Mouse (Mus musculus) adrenal gland, postnatal 4 days (tissue): ENCODE measurements around the gene Gm28230. TPM values are rescaled to one million over a fixed set of nuclear protein-coding genes. Genes with fewer than 3 reads are reported as not detected.

ENCODE experiments used
- DNase-seq, 2 experiments: peaks; one replicate each; pipeline ENCODE4 v3.0.0; 2021 to 2022; ENCODE audit warnings: low spot score in 2 of 2, mixed read lengths in 2 of 2
- total RNA-seq, 2 experiments: library from RNA; stranded (reverse); gene quantifications; 2 replicates each; pipeline ENCODE4 v1.2.3; 2021

Gm28230 gene
- total RNA-seq, 2 experiments from 2014 or later: 1.4 to 3.7 TPM

DNA sequence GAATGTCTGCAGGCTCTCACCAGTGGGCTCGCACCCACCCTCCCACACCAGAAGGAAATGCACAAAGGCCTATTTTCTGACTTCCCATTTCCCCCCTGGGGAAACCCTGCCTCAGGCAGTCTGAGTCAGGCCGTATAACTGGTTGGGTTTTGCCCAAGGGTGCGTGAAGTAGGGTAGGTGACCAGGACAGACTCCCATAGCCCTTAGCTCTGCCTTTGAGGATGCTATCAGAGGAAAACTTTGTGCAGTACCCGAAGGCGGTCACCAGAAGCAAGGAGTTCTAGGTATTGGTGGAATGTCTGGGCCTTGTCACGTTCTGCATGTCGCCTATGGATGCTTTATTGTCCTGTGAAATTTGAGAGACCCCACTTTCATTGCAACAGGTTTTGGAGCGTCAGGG lies 3.6 kb upstream of the Gm28230 start:
- no peak for DNase-seq

GRCm38 (mm10) chr2:74724244-74725015 lies 2.1 kb upstream of the Gm28230 start:
- DNase-seq: no peak

DNA sequence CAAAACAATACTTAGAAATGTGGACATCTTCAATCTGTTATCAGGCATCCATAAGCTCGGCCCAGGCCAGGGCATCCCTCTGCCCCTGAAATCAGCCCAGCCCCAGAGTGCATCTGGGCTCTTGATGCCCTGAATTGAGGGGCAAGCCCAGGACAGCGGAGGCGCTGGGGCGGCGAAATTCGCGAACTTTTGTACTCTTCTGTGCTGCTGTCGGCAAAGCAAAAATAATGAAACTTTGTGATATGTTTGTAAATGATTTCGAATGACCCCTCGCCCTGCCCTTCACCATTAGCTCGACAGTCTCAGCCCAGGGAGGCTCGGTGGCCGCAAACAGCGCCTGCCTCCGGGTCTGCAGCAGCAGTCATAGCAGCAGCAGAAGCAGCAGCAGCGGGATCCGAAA lies 1.4 kb upstream of the Gm28230 start:
- DNase-seq: no peak

GRCm38 (mm10) chr2:74726973-74727639 lies 578 bp downstream of the Gm28230 start:
- DNase-seq: no peak

DNA sequence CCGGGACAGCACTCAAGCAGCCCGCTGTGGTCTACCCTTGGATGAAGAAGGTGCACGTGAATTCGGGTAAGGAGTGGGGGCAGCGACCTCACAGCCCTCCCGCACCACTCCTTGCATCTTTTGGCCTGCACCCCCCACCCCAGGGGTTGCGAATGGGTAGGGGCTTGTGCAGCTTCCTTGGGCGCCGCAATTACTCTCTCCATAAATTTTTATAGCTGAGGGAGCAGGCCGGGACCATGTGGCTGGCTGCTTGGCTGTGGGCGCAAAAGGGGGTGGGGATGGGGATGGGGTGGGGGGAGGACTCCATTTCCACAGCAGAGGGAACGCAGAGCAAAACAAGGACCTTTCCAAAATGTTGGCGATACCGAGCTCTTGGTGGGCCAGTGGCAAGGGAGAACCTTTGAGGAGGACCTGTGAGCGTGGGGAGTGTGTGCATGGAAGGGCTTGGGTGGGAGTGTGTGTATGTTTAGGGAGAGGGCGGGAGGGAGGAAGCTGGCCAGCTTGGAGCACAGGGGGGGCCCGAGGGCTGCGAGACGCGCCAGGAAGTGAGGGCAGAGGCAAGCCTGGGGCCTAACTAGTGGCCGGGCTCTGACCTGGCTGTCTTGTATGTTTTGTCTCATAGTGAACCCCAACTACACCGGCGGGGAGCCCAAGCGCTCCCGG lies 1.2 kb downstream of the Gm28230 start:
- DNase-seq: no peak

DNA sequence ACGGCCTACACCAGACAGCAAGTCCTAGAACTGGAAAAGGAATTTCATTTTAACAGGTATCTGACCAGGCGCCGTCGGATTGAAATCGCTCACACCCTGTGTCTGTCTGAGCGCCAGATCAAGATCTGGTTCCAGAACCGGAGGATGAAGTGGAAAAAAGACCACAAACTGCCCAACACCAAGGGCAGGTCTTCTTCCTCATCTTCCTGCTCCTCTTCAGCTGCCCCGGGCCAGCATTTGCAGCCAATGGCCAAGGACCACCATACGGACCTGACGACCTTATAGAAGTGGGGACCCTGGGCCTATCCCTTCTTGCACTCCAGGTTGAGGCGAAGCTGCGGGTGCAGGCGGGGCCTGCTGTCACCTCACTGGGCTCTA lies 1.8 kb downstream of the Gm28230 start:
- DNase-seq: no peak

- no peak for DNase-seq
Observed at GRCm38 (mm10) chr2:74730331-74730730, 3.8 kb downstream of the Gm28230 start.

DNA sequence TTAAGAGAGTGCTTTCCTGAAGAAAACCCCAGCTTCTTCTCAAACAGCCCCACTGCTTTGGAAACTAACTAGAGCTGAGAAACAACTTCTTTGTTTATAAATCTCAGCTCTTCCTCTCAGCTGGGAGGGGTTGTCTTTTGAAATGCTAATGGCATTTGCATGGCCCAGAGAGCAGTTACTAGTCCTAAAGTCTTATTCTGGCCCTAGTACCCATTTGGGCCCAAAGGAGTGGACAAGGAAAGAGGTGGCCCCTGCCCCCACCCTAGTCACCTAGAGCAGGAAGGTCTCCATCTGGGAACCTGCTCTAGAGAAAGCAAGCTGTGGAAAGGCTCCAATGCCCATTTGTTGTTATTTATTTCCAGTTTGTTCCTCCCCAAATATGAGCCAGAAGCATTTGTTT lies 4.5 kb downstream of the Gm28230 start:
- no peak for DNase-seq

GRCm38 (mm10) chr2:74731799-74732512 lies 5.4 kb downstream of the Gm28230 start:
- no peak for DNase-seq

- no peak for DNase-seq
Observed at GRCm38 (mm10) chr2:74732513-74733316, 6.2 kb downstream of the Gm28230 start.

DNA sequence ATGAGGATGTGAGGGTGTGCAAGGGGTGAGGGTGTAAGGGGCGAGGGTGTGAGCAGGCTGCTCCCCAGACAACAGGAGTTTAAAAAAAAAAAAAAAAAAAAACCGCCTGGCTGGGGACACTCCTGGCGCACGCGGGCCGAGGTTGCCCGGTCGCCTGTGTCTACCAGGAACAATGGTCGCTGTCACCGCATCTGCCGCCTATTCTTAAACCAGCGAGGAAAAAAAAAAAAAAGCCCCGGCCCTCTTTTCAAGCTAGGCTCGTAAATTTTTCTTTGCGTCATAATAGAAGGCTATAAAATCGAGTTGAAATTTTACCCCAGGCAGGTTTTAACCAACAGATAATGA lies 6.8 kb downstream of the Gm28230 start:
- DNase-seq: no peak

DNA sequence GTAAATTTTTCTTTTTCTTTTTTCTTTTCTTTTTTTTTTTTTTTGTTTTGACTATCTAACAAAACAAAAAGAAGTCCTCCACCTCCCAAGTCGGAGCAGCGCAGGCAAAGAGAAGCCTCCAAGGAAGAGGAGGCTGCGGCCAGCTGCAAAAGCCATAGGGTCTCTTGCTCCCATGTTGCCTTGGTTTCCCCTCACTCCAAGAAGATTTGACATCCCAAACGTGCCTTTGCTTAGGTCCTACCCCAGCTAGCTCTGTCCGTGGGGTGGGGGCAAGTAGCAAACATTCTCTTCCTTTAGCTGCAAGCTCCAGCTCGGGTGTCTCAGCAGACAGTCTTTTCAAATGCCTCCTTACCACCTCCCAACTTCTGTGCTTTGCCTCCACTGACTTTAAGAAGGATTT lies 7.2 kb downstream of the Gm28230 start:
- DNase-seq: no peak

GRCm38 (mm10) chr2:74734451-74734850 lies 7.9 kb downstream of the Gm28230 start:
- DNase-seq: no peak

DNA sequence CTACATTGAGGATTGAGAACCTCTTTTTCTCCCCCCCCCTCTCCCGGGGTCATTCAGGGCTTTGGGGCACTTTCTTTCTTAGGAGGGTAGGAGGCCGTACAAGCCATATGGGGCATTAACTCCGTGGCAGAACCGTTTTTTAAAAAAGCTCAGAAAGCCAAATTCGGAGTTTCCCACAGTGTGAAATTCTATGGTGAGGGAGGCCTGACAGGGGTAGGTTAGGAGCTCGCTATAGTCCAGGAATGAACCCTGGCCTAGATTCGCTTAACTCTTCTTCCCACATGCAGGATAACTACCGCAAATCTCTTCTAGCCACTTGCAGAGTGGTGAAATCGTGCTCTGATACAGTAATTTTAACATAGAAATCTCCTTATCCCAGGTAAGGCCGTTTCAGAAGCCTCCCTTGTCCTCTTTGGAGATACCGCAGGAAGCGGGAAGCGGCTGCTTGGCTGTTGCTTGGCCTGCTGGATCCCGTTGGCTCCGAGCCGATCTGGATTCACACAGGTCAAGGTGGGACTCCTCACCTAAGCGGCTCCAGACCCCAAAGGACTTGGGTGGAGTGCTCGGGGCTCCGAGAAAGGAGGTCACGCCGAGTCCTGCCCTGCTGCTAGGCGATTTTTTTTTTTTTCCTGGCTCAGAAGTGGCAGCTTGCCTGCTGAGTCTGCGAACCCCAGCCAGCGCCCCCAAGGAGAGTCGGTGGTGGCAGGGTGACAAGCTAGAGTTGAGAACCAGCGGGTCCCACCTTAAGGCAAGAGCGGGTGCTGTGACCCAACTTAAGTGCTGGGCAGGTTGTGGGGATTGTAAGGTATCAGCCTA lies 8.7 kb downstream of the Gm28230 start:
- DNase-seq: no peak

DNA sequence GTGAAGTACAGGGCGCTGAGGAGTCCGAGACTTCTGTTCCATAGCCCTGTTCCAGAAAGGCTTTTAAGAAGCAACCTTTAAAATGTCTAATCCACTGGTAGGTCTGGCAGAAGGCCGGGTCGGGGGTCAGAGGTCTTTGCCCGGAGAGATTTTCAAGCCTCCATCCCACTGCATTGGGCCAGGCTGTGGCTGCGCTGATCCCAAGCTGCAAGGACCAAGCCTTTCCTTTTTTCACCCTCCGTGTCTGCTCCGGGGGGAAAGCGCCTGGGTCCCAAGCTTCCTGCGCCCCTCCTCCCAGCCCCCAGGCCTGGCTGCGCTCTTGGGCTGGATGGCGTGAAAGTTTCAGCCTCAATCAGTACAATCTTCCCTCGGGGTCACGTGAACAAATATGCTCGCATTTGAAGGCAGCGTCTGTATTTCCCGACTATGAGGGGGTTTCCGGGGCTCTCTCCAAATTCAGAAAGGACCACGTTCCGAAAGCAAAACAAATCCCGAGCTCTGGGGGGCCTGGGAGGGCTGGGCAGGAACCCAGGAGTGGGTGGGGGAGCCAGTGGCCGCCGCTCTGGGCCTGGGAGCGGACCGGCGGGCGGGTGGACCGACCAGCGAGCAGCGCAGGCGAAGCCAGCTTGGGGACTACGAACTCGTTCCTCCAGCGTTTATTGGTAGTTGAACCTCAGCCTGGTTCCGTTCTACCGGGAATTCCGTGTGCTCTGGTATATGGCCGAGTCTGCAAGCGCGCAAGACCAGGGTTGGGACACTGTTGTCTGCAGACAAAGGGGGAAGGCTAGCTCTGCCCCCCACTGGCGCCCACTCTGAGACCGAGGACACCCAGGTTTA lies 9.5 kb downstream of the Gm28230 start:
- no peak for DNase-seq

GRCm38 (mm10) chr2:74736688-74737577 lies 10.4 kb downstream of the Gm28230 start:
- no peak for DNase-seq

DNA sequence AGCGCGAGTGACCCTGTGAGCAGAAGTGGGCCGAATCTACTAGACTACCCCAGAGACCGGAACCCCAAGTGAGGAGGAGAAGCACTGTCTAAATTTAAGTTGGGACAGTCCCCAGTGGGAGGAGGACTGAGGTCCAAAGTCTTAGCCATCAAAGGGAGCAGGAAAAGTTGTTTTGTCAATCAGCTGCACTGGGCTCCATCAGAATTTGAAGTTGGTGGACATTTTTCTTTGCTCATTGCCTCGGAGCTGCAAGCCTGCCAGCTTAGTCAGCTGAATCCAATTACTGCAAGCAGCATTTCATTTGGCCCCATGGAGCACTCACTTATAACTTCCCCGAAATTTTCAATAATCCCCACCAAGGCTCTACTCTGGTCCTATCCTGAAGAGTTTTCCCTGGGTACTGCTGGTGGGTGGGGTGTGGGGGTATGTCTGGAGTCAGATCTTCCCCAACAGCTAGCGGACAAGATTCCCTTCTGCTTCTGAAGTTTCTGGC lies 11.1 kb downstream of the Gm28230 start:
- no peak for DNase-seq
